Mouse (Mus musculus) urinary bladder, postnatal 4 days (tissue): ENCODE measurements around the gene Azi2.

ENCODE experiments used
- DNase-seq, 2 experiments: peaks; one replicate each; pipeline ENCODE4 v3.0.0; 2021 to 2022; ENCODE audit warnings: low spot score in 2 of 2

Gene Azi2

GRCm38 (mm10) chr9:118040218-118041021 is at the start of gene Azi2:
Azi2 (plus strand) TSS chr9:118040499.
- peak; percentile 96 to 97 for DNase-seq

- DNase-seq: no peak
Observed at GRCm38 (mm10) chr9:117996631-117997030, 43.7 kb upstream of the Azi2 start.

DNA sequence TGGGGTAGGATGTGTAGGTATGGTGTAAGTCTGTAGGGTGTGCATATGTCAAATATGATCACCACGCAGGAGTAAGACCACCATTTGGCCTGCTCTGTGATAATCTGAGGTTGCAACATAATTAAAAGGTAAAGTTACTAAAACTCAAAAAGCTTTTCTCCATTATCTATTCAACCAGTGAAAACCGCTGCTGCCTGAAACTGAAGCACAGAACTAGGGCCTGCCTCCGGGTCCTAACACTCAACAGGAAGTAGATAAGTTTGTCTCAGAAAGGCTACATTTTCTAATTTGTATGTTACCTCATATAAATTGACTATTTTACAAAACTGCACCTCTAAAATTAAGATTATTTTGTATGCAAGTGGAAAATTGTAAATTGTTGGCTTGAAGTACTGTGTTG is 38.8 kb upstream of the Azi2 start:
- no peak for DNase-seq

- DNase-seq: no peak
Observed at GRCm38 (mm10) chr9:118003218-118003886, 36.9 kb upstream of the Azi2 start.

DNA sequence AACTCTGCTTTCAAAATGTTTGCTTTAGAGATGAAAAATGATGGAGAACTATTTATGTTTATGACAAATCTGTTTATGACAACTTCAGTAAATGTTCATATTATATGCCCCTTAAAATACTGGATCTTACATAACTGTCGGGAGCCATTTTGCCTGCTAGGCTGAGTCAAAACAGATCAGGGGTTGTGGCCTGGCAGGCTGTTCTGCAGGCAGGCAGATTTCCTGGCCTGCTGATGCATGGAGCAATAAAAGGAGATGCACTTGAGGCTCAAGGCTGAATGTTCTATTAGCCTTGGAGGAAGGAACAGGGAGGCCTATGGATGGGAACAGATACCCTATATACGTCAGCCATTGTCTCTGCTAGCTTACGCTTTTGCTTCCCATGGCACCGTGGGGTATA is 36.4 kb upstream of the Azi2 start:
- DNase-seq: no peak

DNA sequence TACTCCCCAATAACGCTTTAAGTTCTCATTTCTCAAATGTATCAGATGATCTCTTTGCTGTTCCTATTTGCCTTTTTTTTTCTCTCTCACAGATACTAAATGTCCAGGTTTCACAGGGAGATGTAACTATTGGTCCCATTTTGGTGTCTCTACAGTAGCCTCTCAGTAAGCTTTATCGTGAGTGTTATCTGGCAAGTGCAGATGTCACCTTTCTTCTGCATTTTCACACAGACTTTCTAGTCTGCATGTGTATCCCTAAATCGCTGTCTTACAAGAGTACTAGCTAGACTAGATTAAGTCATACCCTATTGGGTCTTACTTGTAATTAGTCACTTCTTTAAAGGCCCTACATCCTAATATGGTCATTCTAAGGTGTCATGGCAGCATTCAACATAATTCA is 27.4 kb upstream of the Azi2 start:
- DNase-seq: no peak

GRCm38 (mm10) chr9:118024966-118025365 is 15.3 kb upstream of the Azi2 start:
- no peak for DNase-seq

DNA sequence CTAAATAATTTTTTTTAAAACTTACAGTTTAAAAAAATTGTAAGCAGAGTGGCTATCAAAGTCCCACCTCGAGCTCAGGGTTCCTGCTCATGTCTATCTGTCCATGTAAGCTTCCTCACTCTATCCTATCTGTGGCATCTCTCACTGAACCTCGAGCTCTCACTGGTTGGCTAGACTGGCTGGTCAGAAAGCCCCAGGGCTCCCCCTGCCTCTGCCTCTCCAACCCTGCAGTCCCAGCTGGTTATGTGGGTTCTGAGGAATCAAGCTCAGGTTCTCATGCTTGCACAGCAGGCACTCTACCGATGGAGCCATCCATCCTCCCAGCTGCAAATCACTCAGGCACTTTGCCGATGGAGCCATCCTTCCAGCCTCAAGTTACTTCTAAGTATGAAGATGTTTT is 10.8 kb upstream of the Azi2 start:
- DNase-seq: no peak

- DNase-seq: no peak
Observed at GRCm38 (mm10) chr9:118030252-118030651, 10.0 kb upstream of the Azi2 start.

DNA sequence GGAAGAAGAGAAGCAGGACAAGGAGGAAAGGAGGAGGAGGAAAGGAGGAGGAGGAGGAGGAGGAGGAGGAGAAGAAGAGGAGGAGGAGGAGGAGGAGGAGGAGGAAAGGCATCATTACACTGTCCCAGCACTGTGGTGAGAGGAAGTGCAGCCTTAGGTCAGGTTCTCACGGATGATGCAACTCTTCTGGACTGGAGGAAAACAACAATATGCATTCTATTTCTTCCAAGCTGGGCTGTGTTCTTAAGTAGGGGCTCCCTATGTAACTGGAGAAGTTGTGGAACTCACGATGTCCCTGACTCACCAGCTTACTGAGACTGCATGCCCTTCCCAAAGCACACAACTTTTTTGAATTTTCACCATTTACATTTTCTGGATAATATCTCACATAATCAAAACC is 8.6 kb upstream of the Azi2 start:
- no peak for DNase-seq

GRCm38 (mm10) chr9:118034990-118035389 is 5.3 kb upstream of the Azi2 start:
- no peak for DNase-seq

DNA sequence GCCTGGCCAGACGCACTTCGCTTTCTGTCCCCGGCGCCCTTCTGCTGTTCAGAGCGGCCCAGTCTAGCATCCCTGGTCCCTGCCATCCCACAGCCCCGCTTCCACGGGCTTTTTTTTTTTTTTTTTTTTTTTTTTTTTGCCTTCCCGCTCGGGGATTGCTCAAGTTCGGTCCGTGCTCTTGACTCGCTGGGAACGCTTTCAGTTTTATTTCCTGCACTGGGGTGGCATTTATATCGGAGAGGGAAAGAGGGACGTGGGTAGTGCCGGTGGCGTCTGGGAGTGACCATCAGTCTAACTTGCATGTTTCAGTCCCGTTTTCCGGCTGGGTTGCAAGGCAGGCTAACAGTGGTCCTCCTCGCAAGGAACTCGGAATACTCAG is 712 bp downstream of the Azi2 start:
- peak in 1 of 2 experiments; percentile 23 for DNase-seq

- no peak for DNase-seq
Observed at GRCm38 (mm10) chr9:118041646-118042045, 1.3 kb downstream of the Azi2 start.

DNA sequence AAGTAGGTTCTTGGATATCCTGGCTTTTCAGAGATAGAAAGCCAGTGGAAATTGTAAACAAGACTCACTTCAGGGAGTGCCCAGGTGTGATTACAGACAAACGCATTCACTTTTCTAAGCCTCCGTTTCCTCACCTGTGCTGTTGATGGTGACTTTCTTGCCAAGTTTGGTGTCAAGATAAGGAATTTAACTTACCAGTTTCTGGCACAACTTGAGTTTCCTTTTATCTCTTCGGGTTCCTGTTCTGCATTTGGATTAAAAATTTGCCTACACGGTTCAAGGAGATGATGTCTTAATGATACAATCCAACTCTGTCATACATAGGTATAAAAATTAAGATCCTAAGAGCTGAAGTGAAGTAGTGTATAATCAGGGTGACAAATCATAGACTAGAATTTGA is 2.4 kb downstream of the Azi2 start:
- no peak for DNase-seq

GRCm38 (mm10) chr9:118043581-118043980 is 3.3 kb downstream of the Azi2 start:
- DNase-seq: no peak

- DNase-seq: no peak
Observed at GRCm38 (mm10) chr9:118045011-118045533, 4.8 kb downstream of the Azi2 start.

GRCm38 (mm10) chr9:118053286-118053685 is 13.0 kb downstream of the Azi2 start:
- no peak for DNase-seq

- DNase-seq: no peak
Observed at GRCm38 (mm10) chr9:118059101-118059500, 18.8 kb downstream of the Azi2 start.

DNA sequence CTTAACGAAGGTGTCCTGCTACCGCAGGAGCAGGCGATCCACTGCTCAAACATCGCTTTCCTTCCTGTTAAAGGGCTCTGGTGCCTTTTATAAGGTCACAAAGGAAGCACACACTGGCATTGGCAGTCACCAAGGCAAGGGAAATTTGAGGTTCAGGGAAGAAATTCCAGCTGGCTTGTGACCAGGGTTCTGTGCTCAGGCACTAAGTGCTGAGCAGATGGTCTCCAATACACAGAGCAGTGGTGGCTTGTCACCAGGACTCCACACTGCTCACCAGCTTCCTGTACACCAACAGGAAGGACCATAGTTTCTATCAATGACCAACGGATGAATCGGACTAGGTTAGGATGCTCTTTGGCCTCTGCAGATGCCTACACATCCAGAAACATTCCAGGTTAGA is 30.1 kb downstream of the Azi2 start:
- DNase-seq: no peak

DNA sequence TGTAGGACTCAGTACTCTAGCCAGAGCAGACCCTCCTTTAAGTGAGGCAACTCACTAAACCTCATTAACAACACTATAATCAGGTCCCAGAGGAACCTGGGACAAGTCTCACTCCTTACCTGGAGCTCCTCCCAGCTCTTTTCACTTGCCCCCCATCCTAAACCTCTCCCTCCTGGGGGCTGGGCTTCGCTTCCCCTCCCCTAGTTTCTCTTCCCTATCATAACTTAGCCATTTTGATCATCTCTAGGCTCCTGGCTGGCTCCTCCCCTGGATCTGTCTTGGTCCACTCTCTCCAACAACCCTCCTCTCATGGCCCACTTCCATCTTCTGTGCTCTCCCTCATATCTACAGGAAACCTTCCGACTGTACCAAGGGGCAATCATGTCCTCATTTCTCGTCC is 31.0 kb downstream of the Azi2 start:
- no peak for DNase-seq

DNA sequence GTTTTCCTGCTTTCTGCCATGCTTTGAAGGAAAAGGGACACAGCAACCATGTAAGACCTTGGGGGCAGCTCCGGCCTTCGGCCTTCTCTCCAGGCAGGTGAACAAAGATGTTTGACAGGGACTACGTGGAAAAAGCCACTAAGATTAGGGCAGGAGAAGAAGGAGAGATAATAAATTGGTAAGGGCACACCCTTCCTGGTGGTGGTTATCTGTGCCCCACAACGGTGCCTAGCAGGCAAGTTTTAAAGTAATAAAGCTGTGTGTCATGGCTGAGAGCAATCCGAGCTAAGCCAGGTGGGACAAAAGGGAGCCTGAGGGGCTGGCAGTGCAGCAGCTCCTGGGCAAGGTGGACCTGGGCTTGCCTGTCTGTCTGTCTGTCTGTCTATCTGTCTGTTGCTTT is 31.8 kb downstream of the Azi2 start:
- DNase-seq: no peak

DNA sequence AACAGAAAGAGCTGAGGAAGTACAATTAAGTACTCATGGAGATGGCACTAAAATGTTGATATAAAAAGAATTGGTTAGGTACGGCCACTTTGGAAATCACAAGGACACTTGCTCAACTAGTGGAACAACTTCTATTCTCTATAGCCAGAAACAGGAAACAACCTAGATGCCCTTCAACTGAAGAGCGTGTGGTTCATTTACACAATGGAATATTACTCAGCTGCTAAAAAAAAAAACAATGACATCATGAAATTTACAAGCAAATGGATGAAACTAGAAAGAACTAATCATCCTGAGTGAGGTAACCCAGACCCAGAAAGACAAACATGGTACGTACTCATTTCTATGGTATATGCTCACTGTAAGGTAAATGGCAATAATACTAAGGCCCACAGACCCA is 33.1 kb downstream of the Azi2 start:
- DNase-seq: no peak
